Mouse (Mus musculus) frontal cortex, postnatal 25 days (tissue): ENCODE measurements around the gene Cdhr1.
A peak's percentile ranks its signal among the peaks of the same experiment; 100 is the strongest.
"Not testable (repeated sequence)": the region's sequence is repeated elsewhere in the genome, so short reads cannot be mapped to it uniquely, and the experiment has no call there.

Experiments used
- DNase-seq, 2 experiments: peaks; one replicate each; pipeline ENCODE4 v3.0.0; 2022; ENCODE audit warnings: low spot score in 2 of 2

Gene Cdhr1

DNA sequence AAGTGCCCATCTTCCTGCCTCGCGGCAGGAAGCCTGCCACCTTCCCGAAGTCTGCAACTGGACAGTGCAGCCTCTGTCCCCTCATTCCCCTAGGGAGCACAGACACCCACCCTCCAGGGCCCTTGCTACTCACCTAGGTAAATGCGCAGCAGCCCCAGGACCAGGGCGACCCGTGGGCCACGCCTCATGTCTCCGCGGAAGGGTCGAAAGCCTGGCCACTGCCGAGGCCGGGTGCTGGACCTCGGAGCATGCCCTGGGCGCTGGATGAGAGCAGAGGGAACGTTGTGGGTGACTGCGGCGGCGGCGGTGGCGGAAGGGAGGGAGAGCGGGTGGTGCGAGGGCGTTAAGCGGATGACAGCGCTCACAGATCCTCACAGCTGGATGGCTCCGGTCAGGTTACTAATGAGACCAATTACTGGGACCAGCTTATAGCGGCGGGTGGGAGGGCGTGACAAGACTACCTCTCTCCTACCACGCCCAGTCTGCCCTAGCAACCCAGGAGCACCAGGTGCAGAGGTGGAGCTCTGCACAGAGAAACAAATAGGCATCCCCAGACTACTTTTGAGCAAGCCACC, at the start of gene Cdhr1:
Gene Cdhr1 (minus strand): TSS at position 392 of the 575 bp plus-strand sequence.
- peak in 1 of 2 experiments; percentile 18 for DNase-seq

DNA sequence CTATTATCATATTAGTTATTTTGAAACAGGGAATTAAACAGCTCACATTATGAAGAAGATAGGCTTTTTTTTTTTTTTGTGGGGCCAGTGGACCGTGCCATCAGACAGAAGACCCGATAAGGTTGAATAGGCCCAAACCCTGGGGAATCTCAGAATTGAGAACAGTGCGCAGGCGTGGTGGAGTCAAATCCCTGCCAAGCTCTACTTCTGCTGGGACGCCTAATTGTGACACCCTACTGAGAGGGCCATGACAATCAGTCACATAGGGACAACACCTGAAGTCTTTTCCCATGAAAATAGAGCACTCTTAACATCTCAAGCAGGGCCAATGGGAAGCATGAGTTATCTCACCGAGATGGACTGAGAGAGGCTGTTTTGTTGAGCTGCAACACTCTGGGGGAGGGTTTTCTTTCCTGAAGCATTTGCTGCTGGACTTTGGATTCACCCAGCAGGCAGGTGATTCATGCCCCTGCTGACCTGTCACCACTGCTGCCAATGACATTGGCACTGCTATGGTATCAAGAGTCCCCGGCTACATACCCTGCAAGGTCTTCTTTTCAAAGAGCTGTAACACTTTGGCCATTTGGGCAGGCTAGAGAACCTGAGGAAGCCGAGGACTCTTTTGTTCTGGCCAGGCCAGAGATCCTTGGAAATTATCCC, 41.0 kb upstream of the Cdhr1 start:
- no peak for DNase-seq

DNA sequence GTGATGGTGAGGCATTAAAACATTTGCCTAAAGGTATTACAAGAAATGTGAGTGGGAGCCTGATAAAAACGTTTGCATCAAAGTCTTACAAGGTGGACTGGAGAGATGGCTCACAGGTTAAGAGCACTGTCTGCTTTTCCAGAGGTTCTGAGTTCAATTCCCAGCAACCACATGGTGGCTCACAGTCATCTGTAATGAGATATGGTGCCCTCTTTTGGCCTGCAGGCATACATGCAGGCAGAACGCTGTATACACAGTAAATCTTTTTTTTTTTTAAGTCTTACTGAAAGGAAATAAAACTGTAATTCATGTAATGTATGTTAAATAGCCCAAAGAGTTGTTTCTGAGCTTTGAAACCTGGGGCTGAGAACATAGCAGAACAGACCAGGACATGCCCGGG, 39.4 kb upstream of the Cdhr1 start:
- not testable (repeated sequence) for DNase-seq

DNA sequence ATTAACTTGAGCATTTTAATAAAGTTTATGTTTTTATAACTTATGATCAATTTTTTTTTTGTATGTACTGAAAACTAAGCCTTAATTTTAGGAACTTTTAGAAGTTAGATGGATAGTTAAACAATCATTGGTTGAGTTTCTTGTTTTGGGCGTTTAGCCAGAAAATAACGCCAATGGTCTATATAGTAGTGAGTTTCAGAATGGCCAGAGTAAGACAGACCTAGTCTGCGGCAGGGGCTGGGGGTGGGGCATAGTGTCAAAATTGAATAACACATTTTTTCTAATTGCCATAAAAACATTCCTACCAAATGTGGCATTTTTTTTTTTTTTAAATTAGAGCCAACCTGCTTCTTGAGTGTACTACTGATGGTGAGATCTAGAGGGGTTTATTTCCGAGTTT, 38.0 kb upstream of the Cdhr1 start:
- DNase-seq = no peak

DNA sequence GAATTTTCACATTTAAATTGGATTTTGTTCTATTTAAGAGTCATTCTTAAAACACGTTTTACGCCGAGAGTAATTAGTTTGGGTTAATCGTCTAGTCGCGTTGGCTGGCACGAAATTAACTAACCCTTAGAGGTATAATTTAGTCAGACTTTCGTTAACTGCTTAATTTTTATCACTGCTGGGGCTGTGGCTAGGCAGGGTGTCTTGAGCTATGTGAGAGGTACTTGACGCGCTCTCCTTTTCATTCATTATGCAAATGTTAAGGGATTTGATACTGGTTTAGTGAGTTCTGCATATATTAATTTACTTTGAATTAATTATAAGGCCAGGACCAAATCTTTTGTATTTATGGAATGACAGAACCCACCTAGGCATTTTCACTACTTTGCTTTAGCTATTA, 37.5 kb upstream of the Cdhr1 start:
- no peak for DNase-seq

DNA sequence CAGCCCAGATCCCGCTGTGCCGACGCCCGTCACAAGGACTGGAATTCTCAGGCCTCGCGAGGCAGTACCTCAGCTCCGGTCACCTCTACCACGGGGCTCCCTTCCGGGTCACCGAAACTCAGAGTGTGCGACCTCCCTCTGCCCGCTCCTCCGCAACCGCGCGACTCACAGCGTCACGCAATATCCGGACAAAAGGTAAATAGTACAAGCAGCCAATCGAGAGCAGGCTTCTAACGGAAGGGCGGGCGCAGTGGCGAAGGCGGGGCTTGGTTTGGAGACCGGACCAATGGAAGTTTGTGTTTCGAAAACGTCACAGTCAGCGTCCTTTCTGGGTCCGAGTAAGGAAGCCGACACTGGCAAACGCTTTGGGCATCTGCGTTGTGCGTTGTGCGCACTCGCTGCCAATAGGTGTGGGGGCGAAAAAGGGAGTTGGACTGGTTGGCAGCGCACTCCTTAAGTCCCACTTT, 37.0 kb upstream of the Cdhr1 start, which contains the start of gene Ghitm:
Gene Ghitm (minus strand): TSS at position 146 of the 467 bp plus-strand sequence.
- peak; percentile 98 for DNase-seq

DNA sequence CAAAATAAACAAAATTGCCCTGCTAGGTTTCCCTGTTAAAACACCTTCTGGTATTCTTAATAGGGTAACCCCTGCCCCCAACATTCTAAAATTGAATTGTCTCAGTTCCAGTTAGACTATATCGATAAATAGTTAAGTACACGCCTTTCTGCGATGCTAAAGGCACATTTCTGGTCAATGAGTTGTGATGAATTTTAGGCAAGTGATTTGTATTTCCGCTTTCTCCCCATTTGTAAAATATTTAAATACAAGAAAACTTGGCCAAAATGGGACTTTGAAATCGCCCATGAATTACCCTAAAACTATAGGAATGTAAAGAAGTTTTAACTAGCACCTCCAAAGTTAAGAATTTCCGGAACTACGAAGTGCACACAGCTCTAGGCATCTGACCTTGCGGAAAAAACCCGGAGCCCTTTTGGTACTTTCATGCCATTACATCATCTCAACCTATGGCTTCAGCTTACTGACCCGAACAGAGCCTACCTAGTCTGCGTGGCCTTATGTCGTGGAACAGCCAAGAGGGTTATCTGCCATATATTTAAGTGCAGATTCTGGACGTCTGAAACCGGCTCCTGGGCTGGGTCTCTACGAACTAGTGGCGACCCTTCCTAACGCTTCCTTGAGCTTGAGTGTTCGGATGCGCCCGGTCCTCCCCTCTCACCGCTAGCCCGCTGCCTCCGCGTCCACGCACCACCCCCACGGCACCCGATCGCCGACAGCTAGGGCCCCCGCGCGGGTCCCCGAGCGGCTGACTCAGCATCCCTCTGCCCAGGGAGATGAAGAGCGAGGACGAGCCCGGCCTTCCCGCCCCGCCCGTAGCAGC, 36.4 kb upstream of the Cdhr1 start:
- peak in 1 of 2 experiments; percentile 15 for DNase-seq

DNA sequence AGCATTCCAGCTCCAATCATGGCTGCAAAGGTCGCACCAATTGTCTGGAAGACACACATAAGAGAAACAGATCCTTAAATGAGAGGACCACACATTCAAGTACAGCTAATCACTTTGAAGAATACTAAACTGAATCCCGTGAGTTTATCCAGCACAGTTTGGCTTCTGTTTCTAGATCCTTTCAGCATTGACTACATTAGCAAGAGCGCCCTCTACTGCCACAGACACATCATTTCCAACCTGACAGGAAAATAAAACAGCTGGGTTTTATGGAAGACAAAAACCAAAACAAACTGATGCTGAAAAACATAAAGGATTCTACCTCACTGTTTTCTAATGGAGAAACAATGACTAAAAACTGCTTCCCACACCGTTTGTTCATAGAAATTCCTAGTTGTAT, 29.5 kb upstream of the Cdhr1 start:
- no peak for DNase-seq

DNA sequence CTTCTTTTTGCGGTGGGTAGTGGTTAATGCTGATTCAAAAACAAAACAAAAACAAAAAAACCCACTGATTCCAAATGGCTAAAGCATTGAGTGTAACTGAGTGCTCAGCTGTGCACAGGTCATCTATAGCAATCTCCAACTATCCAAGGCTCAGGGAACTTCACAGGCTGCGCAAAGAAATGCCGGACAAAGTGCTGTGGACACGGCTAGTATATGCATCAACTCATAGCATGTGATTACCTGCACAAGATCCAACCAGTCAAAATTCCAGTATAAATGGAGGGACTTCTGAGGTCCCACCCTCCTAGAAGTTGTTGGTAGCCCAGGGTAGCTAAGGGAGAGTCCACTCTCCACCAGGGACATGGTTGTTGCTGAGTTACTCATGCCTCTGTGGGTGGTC, 21.1 kb upstream of the Cdhr1 start:
- DNase-seq = no peak

DNA sequence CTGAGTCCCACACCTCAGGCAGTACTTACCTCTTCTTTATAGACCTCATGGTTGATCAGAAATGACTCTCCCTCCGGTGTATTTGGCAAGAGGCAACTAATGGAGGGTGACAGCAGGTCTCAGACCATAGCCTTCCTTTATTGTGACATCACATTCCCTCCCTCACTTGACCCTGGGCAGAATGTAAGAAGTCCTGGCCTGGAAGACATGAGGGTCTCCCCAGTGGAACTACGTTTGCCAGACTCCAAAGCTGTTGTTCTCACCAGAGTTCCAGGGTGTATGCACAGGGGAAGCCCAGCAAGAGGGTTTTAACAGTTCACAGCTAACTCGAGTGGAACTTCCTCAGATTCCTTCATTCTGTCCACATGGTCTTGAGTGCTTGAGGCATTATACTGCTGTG, 15.8 kb upstream of the Cdhr1 start, which contains the start of gene 2610528A11Rik:
Gene 2610528A11Rik (minus strand): TSS at position 101 of the 400 bp plus-strand sequence.
- no peak for DNase-seq

DNA sequence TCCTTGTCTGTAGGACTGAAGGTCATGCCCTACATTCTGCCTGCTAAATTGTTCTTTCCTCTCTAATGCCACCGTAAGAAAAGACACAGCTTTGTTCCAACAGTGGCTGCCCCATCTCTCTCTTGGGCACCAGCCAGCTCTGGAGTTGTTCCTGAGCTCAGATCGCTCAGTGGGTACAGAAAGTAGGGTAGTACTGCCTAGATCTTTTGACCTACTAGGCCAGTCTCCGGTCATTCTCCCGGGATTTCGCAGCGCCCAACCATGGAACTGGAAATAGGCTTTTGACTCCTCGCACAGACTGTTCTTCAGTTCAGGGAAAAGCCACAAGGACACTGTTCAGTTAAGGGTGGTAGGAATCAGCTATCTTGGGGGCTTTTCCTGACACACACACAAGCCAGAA, 14.8 kb upstream of the Cdhr1 start:
- DNase-seq = no peak

DNA sequence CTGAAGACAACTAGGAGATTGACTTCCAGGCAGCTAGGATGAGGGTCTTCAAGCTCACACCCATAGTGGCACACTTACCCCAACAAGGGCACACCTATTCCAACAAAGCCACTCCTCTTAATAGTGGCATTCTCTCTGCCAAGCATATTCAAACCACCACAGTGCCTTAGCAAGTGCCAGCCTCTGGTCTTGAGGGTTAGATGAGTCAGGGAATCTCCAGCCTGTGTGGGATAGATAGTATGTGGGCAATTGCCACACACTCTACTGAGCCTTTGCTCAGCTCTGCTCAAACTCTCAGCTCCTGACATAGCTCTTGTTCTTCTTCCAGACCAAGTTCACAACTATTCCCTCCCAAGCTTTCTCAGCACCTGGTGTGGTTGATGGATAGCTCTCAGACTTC, 13.2 kb upstream of the Cdhr1 start:
- no peak for DNase-seq

DNA sequence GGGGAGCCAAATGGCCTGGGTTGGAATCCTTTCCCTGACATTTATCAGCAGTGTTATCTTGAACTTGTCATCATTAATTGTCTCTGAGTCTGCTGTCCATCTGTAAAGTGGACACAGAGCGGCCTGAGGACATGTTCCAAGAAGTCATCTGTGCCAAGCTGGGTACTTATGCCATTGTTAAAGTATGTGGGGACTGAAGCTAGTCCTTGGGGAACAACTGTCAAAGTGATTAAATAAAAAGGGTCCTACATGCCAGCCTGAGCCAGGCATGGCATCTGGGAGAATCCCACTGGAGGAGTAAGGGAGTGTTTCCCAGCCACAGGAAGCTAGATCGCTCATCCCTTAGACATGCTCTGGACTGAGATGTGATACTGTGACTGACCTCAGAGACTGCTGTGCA, 12.3 kb upstream of the Cdhr1 start:
- DNase-seq = no peak

DNA sequence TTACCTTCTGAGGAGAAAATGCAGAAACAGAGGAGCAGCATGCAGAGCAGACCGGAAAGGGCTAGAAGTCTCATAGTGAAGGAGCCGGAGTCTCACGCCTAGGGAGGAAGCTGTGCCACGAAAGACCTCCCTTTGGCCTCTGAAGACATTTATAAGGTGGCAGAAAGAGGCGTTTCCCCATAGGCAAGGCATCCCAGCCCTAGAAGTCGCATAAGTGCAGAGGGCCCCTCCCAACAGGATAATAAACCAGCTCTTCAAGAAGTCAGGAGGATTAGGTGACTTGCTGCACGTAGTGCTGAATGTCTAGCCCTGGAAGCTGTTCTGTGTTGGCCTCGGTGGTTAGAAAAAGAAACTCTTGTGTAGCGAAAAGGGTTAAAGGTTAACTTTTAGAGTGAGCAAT, 11.8 kb upstream of the Cdhr1 start:
- DNase-seq = no peak

DNA sequence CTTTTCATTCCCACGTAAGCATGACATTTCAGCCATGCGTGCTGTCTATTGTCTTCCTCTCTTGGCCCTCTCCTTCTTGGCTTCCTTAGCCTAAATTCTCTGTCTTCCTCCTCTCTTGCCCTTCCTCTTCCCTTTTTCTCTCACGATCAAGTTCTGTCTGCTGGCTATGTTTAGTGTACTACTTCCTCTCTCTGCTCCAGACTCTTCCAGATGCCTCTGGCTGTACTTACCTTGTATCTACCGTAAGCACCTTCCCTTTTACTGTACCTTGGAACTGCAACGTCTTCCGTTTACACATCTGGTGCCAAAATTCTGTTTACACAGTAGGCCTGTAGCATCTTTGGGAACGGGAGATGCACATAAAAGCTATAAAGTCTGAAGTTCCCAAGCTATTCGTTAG, 11.3 kb upstream of the Cdhr1 start:
- DNase-seq = no peak

DNA sequence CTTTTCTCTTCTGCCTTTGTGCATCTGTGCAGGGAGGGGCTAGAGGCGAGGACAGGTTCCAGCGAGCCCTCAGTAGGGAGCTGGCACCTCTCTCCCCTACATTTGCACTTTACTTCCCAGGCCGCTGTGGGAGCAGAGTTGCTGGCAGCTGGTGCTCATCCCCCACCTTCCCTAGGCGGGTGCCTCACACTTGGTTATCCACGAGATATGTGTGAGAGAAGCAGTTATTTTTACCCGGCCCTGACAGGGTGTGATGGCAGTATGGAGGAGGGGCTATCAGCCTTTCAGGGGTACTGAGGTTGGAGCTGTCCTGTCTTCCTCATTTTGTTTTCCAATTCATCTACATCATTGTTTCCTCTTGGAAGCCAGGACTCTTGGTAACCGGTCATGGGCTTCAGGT, 7.7 kb upstream of the Cdhr1 start:
- no peak for DNase-seq

DNA sequence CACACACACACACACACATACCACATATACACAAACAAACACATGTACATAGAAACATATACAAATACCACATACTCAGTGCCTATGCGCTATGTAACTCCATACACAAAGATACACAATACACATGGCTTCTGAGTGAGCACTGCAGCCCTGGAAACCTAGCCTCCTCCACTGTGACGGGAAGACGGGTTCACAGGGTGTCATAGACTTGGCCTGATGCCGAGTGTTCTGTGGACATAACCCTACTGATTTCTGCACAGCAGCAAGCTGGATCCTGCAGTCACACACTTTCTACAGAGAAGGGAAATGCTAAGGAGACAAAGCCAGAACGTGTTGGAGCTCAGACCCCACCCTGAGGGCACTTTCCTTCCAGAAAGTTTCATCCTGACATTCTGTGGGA, 6.6 kb upstream of the Cdhr1 start:
- DNase-seq = no peak

DNA sequence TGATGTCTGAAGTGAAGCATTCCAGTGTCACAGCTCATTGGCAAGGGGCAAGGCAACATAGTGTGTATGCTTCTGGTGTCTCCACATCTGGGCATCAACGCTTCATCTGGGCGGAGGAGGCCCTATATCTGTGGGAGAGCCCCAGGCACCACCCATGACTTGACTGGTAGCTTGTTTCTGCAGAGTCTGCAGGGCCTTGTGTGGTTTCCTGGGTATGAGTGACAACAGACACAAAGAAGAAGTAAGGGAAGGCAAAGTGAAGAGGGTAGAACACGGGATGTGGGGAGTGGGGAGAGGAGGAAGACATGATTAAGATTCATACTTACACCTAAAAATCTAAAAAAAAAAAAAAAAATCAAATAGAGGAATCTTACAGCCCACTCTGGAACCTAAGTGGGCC, 4.3 kb upstream of the Cdhr1 start:
- no peak for DNase-seq

DNA sequence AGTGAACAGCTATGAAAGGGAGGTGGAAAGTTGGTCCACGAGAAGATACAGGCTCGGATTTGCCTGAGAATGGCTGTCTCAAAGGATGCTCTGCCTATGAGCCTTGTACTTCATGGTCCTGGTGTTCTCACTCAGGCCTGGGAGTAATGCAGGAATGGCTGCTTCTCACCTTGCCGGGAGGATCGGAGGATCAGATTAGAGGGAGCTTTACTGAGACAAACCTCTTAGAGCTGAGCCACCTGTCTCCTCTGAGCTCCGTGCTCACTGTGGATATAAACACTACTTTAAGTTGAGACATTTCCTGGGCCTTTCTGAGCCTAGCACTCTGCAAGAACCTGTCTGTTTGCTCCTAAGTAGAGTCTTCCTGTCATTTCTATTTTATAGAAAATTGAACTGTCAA, 3.4 kb upstream of the Cdhr1 start:
- DNase-seq = no peak

DNA sequence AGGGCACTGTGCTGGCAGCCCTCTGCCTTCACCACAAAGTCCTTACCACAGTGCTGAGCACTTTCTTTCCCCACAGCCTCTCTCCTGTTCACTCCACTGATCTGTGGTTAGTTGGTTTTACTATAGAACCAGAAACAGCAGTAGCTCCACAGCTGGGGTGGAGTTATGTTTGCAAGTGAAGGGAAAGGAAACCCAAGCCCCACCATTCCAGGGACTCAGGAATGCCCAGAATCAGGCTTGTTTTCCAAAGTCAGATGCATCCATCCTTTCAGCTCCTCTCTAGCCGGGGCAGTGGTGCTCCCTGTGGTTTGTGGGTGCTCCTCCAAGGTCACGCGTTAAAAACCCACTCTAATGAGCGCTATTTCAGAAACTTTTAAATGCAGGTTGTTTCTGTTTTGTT, 2.6 kb downstream of the Cdhr1 start:
- no peak for DNase-seq

DNA sequence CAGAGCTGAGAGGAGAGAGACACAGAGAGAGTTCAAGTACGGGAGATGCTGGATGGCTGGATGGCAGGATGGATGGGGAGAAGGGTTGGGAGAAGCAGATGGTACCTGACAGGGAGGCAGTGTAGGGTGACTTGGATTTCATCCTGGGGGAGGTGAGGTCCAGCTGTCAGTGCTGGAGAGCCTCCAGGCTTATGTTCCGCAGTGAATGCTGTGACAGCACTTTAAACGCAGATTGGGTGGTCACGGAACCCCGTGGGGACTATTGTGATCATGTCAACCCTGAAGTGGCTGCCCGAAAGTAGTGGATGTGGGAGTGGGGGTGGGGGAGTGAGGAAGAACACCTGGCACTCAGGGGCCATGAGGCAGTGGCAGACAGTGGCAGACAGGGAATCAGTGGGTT, 3.7 kb downstream of the Cdhr1 start:
- DNase-seq = no peak

DNA sequence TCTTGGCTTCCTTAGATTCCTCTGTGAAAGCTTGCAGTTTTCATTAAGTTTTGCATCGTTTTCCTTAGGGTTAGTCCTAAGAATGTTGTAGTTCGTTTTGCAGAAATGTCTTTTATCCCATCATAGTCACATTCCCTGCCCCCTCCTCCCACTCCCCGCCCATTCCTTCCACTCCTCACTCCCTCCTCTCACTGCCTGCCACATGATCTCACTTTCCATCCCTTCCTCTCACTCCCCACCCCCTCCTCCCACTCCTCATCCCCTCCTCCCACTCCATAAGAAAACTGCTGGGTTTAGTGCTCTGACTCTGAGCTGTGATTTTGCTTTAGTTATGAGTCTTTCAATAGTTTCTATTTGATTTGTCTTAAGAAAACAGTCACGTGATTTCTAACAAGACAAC, 14.4 kb downstream of the Cdhr1 start:
- DNase-seq = no peak

DNA sequence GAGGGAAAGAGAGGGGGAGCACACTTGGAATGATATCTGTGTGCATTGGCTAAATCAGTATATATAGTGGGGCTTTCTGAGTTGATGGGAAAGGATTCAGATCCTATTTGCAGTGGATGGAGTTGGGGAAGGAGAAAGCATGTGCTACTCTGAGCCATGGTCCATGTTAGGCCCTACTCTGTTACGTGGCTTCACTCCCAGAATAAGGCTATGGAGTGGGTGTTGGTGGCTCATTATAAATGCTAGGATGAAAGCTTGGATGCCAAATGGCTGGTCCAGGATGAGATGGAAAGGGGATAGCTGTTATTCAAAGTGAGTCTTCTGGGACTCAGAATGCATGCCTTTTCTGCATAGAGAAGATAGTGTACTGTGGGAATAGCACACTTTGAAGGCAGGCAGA, 17.4 kb downstream of the Cdhr1 start:
- DNase-seq = no peak
